Mouse (Mus musculus): Measurements from ENCODE around the gene Dpp10. TPM values are rescaled to one million over a fixed set of nuclear protein-coding genes. Genes with fewer than 3 reads are reported as not detected.

The Dpp10 gene
- 0.03 TPM in 1 of 2 replicates, not detected in the other for polyA plus RNA-seq (2012; rRNA removed; ENCODE audit: low replicate concordance)

GRCm38 (mm10) chr1:124044925-124045640 lies at the start of gene Dpp10:
TSS of gene Dpp10 (minus strand) at chr1:124045559.

